Mouse (Mus musculus) kidney, postnatal 10 days (tissue): ENCODE results near the gene Ezh1.
A peak's percentile ranks its signal among the peaks of the same experiment; 100 is the strongest.

Source experiments
- DNase-seq: peaks from one replicate; pipeline ENCODE4 v3.0.0; 2021; ENCODE audit warnings: mixed read lengths

The Ezh1 gene

DNA sequence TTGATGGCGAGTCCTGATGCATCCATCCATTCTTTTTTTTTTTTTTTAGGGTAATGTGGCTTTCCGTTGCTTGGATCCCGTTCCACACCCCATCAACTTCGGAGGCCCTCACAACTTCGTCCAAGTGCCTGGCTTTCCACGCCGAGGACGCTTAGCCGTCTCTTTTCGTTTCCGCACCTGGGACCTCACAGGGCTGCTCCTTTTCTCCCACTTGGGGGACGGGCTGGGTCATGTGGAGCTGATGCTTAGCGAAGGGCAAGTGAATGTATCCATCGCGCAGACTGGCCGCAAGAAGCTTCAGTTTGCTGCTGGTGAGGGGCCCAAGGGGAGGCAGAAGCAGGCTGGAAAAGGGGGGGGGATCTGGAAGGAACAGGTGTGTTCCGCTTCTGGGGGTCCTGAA lies 46.0 kb downstream of the Ezh1 start:
- no peak for DNase-seq

DNA sequence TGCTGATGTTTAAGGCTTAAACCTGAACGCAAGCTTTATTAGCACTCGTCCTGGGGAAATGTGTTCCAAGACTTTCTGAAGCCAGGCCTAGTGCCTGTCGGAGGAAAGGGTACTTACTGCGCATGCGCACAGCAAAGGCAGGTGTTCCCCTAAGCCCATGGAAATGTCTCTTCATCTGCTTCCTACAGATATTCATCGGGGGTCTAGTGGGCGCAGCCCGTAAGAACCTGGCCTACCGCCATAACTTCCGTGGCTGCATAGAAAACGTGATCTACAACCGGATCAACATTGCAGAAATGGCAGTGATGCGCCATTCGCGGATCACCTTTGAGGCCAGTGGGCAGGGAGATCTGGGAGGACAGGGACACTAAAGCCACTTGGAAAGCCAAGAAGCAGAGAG lies 47.0 kb downstream of the Ezh1 start:
- no peak for DNase-seq

DNA sequence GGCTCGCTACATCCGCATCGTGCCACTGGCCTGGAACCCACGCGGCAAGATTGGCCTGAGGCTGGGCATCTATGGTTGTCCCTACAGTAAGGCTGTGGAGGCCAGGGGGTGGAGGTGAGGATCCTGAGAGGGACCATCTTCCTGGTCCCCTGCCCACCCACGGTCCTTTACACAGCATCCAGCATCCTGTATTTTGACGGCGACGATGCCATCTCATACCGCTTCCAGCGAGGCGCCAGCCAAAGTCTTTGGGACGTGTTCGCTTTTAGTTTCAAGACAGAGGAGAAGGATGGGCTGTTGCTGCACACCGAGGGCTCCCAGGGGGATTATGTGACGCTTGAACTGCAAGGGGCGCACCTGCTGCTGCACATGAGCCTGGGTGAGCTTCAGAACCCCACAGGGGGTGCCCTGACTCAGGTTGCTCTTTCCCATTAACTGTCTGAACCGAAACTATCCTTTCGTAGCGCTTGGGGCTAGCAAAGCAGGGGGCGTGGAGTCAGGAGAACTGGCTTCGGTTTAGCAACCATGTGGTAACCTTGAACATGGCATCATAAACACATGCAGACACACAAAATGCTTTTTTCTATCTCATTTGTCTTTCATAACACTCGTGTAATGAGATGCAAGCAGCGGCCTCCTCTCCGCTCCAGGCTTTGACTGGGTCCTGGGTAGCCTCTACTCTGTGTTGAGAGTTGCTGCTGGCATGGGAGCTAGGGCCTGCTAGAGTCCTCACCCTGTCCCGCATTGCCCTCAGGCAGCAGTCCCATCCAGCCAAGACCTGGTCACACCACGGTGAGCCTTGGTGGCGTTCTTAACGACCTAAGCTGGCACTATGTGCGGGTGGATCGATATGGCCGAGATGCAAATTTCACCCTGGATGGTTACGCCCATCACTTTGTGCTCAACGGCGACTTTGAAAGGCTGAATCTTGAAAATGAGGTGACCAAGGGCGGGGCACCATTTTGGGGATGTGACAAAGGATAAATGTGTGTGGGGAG lies 47.9 kb downstream of the Ezh1 start:
- no peak for DNase-seq

DNA sequence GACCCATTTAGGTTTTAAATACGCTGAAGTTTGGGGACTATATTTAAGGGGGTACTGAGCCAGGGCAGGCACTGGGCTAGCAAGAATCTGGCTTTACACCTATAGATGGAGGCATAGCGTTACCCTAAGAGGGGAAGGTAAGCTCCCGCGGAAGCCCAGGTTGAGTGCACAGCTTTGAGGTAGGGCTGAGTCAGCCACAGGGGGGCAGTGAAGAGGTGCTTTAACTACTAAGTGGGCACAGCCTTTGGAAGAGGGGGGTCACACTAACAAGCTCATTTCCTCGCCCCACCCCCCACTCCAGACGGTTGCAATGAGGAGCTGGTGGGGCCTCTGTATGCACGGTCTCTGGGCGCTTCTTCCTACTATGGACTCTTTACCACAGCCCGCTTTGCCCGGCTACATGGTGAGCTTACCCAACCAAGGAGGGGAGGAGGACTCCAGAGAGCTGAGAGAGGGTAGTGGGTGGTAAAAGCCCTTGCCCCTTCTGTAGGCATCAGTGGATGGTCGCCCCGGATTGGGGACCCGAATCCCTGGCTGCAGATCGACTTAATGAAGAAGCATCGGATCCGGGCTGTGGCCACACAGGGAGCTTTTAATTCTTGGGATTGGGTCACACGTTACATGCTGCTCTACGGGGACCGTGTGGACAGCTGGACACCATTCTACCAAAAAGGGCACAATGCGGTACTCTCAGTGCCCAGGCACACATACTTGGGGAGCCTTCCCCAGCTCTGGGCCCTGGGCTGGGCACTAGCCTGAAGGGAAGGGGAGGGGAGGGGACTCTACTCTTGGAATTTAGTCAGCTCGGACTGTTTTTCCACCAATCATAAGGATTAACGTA lies 49.1 kb downstream of the Ezh1 start:
- DNase-seq = peak; percentile 79

DNA sequence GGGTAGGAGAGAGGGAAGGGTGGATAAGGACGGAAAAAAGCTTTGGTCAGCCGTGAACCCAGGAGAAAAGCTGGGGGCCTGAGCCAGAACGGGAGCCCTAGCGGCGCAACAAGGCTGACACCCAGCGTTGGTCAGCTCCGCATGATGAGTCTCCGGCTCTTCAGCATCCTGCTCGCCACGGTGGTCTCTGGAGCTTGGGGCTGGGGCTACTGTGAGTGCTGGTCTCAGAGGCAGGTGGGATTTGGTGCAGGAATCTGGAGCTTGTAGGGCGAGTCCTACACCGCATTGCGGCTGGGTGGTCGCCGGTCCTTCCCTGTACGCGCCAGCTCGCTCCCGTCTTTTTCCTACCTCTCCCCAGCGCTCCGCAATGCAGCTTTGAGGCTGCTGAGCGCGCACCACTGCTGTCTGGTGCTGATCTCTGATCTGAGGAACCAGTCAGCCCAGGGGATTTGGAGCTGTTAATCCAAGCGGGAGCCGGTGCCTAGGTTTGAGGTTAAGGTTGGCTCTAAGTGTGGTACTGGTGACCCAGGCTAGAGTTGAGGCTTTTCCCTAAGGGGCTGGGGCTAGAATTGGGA lies 50.1 kb downstream of the Ezh1 start:
- DNase-seq = peak; percentile 78

DNA sequence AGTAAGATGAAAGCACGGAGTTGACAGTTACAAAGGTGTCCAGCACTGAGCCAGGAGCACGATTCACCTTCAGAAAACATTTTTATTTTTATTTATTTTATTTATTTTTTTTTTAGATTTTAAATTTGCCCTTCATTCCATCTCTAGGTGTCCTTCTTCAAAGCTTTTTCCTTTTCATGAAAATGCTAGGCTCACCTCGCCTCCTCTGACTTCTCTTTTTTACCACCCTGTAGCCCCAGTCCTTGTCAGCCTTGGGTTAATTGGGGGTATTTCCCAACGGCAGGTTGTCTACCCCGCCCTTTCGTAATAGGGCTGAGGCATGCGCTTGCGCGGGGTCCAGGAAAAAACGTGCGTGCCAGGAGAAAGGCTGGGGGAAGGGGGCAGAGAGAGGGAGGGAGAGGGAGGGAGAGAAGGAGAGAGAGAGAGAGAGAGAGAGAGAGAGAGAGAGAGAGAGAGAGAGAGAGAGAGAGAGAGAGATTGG lies 50.6 kb downstream of the Ezh1 start:
- DNase-seq = no peak

DNA sequence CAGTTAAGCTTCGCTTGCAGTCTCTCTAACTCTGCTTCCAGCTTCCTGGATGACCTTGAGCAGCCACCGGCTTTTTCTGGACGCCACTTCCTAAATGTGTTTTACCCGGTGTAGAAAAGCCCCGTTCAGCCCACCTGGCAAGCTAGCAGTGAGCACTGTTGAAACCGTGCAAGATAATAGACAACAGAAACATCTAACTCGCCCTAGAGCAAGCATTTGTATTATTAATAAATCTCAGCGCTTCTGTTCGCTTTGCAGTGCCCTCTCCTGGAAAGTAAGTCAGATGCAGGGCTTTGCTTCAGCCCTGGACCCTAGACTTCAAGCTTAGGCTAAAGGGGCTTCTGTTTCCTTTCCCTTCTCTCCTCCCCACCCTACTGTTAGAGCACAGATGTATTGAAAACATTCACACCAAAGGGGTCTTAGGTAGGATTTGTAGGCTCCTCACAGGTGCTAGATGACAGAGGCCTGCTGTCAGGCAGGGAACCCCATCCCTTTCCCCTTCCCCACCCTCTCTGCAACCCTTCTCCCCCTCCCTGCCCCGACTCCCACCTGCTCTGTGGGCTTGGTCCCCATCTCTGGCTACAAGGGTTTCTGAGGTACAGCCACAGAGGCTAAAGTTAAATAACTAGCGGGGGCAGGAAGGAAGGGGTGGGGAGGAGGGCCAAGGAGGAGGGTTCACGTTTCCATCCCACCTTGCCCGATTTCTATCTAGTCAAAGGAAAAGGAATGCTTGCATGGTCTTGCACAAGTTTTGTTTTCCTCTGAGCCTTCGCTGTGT lies 51.2 kb downstream of the Ezh1 start, which contains the start of gene Ccr10:
Gene Ccr10 (minus strand): TSS at position 593 of the 778 bp plus-strand sequence.
- DNase-seq = no peak

DNA sequence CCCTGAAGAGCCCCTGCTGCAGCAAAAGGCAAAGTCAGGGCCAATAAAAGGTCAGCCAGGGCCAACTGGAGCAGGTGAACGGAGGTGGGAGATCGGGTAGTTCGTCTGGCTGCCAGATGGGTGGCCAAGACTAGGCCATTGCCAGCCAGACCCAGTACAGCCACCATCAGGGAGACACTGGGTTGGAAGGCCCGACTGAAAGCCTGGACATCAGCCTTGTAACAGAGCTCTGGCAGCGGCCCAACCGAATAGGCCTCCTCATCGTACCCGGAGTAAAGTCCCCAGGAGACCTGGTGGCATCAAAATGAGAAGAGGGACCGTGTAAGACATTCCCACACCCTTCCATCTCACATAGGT lies 51.9 kb downstream of the Ezh1 start:
- peak; percentile 63 for DNase-seq

DNA sequence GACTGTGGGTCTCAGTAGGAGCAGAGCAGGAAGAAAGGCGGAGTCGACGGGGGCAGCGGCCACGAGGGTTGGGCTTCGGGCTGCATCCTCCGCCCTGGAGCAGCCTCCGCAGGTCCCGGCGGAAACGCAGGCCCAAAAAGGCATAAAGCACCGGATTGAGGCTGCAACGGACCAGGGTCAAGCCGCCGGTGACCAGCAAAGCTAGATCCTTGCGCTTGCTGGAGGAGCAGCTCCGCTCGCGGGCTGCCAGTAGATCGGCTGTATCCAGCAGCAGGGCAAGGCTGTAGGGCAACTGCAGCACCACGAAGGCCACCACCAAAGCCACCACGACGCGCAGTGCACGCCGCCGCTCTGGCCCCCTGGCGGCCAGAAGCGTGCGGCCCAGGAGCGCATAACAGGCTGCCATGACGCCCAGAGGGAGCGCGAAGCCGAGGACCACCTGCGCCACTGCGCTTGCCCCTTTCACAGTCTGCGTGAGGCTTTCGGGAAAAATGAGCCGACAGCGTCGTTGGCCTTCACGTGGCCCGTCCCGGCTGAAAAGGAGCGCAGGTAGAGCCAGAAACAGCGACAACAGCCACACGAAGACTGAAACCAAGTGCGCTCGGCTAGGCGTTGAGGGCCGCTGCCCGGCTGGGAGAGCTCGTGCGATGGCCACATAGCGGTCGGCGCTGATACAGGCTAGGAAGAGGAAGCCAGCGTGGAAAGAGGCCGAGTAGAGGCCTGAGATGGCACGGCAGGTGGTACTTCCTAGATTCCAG lies 52.5 kb downstream of the Ezh1 start:
- DNase-seq = peak; percentile 92

DNA sequence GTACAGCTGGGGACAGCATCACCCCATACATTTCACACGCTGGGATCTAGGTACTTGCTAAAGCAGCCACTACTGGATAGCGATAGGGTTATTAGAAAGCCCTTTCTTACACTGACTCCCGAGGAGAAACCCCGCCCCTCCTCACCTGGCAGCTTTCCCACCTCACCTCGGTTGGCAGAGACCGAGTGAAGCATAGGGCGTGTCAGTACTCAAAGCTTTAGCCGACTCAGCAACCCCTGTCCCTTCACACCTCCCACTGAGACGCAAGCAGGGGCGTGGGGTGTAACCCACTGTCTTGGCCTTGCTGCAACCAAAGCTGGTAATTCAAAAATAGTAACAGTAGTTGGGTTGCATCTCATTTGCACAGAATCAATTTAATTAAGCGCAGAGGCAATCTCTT lies 53.2 kb downstream of the Ezh1 start:
- peak; percentile 88 for DNase-seq

DNA sequence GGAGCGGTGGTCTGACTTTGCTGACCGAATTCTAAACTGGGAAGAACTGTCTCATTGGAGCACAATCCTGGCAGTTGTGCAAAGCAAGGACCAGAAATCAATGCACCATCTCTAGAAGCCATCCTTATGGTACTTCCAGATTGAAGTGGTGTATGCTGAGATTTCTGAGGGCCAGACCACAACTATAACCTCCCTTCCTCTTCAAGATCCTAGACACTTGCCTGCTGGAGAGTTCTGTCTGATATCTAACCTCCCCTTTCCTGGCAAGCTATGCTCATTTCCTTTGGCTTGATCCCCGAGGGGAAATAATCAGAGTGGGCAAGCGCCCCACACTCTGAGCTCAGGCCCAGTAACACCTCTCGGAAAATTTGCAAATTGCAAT lies 53.8 kb downstream of the Ezh1 start:
- DNase-seq = no peak

DNA sequence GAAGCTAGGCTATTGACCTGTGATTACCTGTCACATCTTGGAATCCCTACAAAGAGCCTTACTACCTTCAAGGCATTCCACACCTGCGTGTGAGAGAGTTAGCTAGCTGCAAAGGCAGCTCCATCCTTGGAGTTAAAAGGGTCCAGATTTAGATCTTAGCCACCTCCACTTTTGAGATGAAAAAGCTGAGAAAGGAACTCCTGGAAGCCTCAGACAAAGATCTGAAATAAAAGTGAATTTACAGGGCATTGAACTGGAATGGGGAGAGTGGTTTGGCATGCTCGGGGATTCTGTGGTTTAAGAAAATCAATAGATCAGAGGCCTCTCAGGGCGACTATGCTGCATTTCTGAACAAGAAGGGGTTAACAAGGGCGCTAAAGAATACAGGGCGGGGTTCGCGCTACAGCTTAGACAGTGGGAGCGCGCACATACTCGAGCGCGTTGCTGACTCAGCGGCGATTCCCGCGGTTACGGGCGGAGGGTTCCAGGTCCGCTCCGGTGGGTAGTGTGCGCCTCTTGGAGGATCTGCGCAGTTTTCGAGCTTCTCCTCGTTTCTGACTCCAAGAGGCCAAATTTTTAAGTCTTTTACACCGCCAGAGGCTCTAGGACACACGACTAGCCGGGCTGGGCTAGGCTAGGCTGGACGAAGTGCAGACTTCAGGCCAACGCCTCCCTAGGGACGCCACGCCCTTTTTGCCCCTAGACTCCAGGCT lies 54.4 kb downstream of the Ezh1 start:
- DNase-seq = peak; percentile 87

DNA sequence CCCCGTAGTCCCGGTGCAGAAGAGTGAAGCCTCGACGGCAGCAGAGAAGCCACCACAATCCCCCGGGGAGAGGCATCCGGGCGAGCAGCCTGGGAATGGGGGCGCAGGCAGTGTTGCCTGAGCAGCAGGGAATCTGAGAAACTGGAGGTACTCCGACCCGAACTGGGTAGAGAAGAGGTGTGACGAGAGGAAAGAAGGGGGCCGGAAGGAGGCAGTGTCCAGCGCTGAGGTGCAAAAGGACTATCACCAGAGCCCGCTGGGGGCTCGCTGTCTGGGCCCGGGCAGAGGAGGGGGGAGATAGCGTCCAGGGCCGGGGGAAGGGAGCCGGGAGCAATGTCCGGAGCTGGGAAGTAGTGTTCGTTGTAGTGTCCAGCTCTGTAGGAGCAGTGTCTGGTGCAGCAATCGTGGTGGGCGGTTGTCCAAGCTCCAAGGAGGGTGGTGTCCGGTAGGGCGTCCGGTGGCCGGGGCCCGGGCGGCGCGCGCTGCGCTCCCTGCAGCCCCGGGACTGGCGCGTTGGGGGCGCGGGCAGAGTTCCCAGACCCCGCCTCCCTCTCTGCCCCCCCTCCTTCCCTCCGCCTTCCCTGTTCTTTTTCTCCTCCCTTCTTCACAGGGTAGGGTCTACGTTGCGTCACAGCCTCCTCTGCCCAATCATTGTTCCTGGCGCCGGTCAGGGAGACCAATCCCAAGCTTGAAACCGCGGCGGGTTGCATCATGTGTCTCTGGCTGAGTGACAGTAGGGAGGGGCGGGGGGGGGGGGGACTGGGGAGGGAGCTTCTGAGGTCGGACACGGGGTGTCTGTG lies 55.3 kb downstream of the Ezh1 start, which contains the start of gene Plekhh3:
Gene Plekhh3 (minus strand): TSS at position 541 of the 800 bp plus-strand sequence.
- DNase-seq = peak; percentile 97

DNA sequence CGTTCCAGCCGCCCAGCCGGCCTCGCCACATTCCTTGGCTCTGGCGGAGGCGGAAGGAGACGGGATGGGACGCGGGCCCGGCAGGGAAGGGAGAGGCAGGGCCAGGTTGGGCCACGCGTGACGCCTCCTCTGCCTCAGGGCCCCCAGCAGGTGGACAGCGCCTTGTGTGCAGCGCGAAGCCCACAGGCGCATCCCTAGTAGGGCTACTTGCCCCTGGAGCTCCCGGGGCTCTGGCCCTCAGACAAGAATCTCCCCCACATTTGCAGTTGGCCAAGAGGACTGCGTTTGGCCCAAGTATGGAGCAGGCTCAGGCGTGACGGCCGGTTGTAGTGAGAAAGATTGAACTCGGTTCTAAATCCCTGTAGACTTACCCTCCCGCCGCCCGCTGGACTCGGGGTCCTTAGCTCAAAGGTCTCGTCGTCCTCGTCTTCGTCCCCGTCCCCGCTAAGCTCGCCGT lies 55.9 kb downstream of the Ezh1 start, which contains the start of gene Cntnap1:
Gene Cntnap1 (plus strand): TSS at position 170 of the 457 bp plus-strand sequence.
- DNase-seq = peak; percentile 81

DNA sequence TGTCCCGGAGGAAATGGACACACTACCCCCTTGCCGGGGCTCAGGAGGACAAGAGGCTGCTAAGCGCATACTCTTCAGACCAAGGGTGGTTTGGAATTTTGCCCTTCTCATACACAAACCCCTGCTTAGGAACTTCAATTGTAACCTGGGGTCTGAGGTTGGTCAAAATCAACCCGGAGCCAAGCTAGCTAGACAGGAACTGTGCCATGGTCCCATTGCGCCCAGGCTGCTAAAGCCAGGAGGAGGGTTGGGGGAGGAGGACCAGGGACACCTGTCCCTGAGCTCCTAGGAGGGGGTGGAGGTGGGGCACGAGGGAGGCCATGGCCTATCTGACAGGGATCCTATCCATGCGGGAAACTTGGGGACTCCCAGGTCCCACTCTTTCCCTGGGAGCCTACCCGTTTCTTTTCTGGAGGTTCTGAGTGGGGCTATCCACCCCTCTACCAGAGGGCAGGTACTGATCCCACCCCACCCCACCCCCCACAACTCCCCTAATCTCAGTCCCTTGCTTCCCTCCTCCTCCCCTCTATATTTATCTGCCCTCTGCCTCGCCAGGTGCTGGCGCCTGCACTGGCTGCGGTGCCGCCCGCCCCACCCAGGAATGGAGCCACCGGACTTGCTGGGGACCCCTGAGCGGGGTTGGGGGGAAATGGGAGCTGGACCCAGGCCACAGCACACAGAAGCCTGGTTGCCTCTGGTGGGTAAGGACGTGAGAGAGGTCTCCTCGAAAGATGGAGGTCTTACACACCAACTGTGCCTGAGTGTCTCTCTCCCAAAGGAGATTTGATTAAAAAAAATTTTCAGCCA lies 56.8 kb downstream of the Ezh1 start:
- DNase-seq = no peak

DNA sequence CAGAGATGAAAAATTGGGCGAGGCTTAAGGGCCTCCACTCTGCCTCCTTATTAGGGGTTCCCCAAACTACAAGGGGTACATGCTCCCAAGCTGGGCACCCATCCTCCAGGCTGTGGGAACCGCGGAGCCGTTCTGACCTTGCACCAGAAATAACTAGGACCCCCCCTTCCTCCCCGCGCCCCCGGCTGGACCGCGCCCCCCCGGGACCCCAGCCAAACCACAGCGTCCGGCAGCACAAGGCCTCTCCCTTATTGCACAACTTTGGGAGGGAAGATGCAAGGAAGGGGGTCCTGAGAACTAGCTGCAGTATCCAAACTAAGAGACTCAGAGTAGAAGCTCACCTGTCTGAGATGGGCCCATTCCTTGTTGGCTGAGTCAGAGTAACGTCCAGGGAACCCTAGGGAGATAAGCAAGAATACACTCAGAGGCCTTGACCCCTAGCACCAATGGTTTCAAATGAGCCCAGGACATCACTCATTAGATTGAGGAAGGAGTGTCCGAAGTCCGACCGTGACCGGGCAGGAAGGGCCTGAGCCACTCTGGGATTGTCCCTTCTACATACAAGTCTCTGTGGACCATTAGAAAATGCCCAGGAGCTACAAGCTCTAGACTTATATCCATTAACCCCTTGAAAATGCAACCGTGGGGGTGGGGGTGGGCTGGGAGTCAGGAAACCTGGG lies 57.8 kb downstream of the Ezh1 start:
- DNase-seq = peak; percentile 87

DNA sequence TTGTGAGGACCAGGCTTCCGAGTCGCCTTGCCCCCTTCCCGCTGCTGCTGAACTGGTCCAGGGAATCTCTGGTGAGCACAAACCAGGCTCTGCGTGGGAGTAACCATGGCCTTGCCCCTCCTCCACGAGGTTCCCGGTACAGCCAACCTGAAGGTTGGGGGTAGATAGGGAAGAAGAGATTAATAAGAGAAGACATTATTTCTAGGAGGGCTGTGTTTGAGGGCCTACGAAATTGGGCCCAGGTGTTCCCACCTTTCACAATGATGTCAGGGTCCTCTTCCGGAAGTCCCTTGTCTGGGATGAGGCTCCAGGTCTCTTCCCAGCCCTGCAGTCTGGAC lies 58.3 kb downstream of the Ezh1 start:
- DNase-seq = no peak

DNA sequence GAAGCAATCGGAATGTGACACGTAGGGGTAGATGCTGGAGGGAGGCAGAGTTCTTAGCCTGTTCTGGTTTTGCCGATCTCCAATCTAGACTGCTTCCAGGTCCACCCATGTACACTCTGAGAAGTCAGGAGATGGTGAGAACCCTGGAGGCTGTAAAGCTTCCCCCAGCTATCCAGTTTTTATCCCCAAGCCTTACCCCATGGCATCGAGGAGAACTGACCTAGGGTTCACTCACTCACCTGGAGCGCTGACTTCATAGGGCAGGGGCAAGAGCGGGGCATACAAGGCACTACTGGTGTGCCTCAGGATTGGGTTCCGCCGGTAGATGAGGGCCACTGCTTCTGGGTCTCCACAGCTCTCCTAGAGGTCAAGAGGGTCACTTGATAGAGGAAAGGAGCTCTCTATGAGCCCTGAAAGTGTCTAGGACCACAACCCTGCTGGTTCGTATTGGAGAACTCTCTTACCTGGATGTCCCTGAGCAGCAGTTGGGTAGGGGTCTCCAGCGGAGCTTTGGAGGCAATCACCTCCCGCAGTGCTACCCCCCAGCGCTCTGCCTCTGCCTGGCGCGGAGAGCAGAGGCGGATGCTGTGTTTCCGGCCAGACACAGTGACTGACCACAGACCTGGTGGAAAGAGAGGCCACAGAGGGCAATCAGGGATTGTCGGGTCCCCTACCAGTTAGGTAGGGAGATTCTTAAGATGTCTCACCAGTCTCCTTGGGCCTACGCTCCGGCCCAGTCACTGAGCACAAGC lies 58.9 kb downstream of the Ezh1 start:
- DNase-seq = no peak
